Mouse (Mus musculus): ENCODE results near the gene Tiam2. TPM values are rescaled to one million over a fixed set of nuclear protein-coding genes. Genes with fewer than 3 reads are reported as not detected.

Gene Tiam2
- polyA plus RNA-seq, 1 experiment, result 0.93 TPM

- Histone ChIP-seq H3K27ac (ENCODE audit: control insufficient read depth, insufficient read depth, low read depth, low read length) (peak overlapping the region; percentile 92), H3K4me3 (ENCODE audit: control insufficient read depth, low read depth, low read length) (peak overlapping the region; percentile 90), H3K4me1 (ENCODE audit: control insufficient read depth, insufficient read depth, low read length) (peaks cover 9% of the 10 kb centered on the region), H3K27me3 (ENCODE audit: control insufficient read depth, insufficient read depth, low read length) (no peaks in the 10 kb centered on the region), H3K36me3 (ENCODE audit: control insufficient read depth, insufficient read depth, low read length) (no peaks in the 10 kb centered on the region)
- TF ChIP-seq CTCF (IDR thresholded peaks at IDR 0.05; ENCODE audit: control insufficient read depth, insufficient read depth, insufficient replicate concordance, low read depth, low read length), result no peak
These were observed 232.0 kb downstream of the Tiam2 start for GRCm38 (mm10) chr17:3558356-3558870.

DNA sequence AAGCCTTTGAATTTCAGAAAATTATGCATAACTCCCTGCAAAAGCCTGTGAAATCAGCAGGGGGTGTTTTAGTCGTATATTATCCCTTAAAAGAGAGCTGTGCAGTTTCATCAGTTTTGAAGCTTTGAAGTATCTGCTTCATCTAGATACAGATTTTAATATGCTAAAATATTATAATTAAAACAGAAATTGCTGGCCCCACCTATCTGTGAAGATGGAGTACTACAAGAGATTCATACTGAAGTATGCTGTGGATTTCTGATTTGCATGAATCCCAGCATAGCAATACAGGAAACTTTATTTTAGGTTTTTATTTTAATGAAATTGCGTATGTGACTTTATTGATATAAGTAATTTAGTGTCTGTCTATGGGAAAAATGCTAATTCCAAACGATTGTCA, 234.2 kb downstream of the Tiam2 start:
- H3K4me3 ChIP-seq (ENCODE audit: control insufficient read depth, low read depth, low read length), result no peak overlapping the region
- H3K27ac ChIP-seq (ENCODE audit: control insufficient read depth, insufficient read depth, low read depth, low read length), result no peak overlapping the region
- no peaks in the 10 kb centered on the region for H3K27me3 ChIP-seq (ENCODE audit: control insufficient read depth, insufficient read depth, low read length)
- TF ChIP-seq CTCF (IDR thresholded peaks at IDR 0.05; ENCODE audit: control insufficient read depth, insufficient read depth, insufficient replicate concordance, low read depth, low read length) (no peak), POLR2A (IDR thresholded peaks at IDR 0.05; ENCODE audit: control insufficient read depth, low read depth, low read length) (no peak)
- peaks cover 9% of the 10 kb centered on the region for H3K4me1 ChIP-seq (ENCODE audit: control insufficient read depth, insufficient read depth, low read length)
- H3K36me3 ChIP-seq (ENCODE audit: control insufficient read depth, insufficient read depth, low read length), result no peaks in the 10 kb centered on the region

DNA sequence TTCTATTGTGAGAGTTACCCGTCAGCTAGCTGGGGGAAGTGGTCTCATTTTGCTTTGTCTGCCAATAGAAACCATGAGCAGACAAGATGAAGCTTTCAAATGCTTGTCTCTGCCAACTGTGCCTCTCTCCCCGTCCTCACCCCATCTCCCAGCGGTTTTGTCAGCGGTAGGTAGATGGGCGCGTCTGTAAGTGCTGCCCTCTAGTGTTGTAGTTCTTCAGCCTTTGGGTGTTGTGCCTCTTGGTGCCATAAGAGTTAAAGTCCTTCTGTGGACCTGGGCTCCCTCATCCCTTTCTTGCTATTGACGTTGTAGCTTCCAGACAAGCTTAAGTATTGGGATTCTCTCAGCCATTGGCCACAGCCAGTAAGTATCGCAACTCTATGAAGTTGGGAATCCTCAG, 236.0 kb downstream of the Tiam2 start:
- Histone ChIP-seq H3K4me3 (ENCODE audit: control insufficient read depth, low read depth, low read length) (peak overlapping the region; percentile 85), H3K36me3 (ENCODE audit: control insufficient read depth, insufficient read depth, low read length) (no peaks in the 10 kb centered on the region), H3K4me1 (ENCODE audit: control insufficient read depth, insufficient read depth, low read length) (peaks cover 9% of the 10 kb centered on the region), H3K27ac (ENCODE audit: control insufficient read depth, insufficient read depth, low read depth, low read length) (peak overlapping the region; percentile 79), H3K27me3 (ENCODE audit: control insufficient read depth, insufficient read depth, low read length) (no peaks in the 10 kb centered on the region)
- TF ChIP-seq POLR2A (IDR thresholded peaks at IDR 0.05; ENCODE audit: control insufficient read depth, low read depth, low read length) (no peak), CTCF (IDR thresholded peaks at IDR 0.05; ENCODE audit: control insufficient read depth, insufficient read depth, insufficient replicate concordance, low read depth, low read length) (peak; percentile 28; the same call in 1 of the 2 replicates)

- no peak overlapping the region for H3K27ac ChIP-seq (ENCODE audit: control insufficient read depth, insufficient read depth, low read depth, low read length)
- peaks cover 2% of the 10 kb centered on the region; the same call in 1 of the 2 replicates for H3K4me1 ChIP-seq (ENCODE audit: control insufficient read depth, insufficient read depth, low read length)
- no peak overlapping the region; the same call in 1 of the 2 replicates for H3K4me3 ChIP-seq (ENCODE audit: control insufficient read depth, low read depth, low read length)
- TF ChIP-seq POLR2A (IDR thresholded peaks at IDR 0.05; ENCODE audit: control insufficient read depth, low read depth, low read length) (no peak), CTCF (IDR thresholded peaks at IDR 0.05; ENCODE audit: control insufficient read depth, insufficient read depth, insufficient replicate concordance, low read depth, low read length) (peak; percentile 36; the same call in 1 of the 2 replicates)
- H3K27me3 ChIP-seq (ENCODE audit: control insufficient read depth, insufficient read depth, low read length), result no peaks in the 10 kb centered on the region
- H3K36me3 ChIP-seq (ENCODE audit: control insufficient read depth, insufficient read depth, low read length), result no peaks in the 10 kb centered on the region
These were observed 244.5 kb downstream of the Tiam2 start for GRCm38 (mm10) chr17:3570876-3571275.

Other genes with a start within 250 kb of the Tiam2 start
- gene Scaf8, start 211.6 kb upstream of the Tiam2 start, polyA plus RNA-seq (2012; rRNA removed), result 12.9 and 15.6 TPM in 2 replicates
- not detected in 2 replicates for gene Cldn20, start 206.0 kb downstream of the Tiam2 start, polyA plus RNA-seq (2012; rRNA removed)
- 30.5 and 35.6 TPM in 2 replicates for gene Tfb1m, start 231.2 kb downstream of the Tiam2 start, polyA plus RNA-seq (2012; rRNA removed)